Mouse (Mus musculus): ENCODE measurements around the gene Trim66. TPM values are rescaled to one million over a fixed set of nuclear protein-coding genes. Genes with fewer than 3 reads are reported as not detected.

Trim66 gene
- total and polyA plus RNA-seq, 3 experiments: 0.02 to 0.49 TPM; not detected in 1

DNA sequence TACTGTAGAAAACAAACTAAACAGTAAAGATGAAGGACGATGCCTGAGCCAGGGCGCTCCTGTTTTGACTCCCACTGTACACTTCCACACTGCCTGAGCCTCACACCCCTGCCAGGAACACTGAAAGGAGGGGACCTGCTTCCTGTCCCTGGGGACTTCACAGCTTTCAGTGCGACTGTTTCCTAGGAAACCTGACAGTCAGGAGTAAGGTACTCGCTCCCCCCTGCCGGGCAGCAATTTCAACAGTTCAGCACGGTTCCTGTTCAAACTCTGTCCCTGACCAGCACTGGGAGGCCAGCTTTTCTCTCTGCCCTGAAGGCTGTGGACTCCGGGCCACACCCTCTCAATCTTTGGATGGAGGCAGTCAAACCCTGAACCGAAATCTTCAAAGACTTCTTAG is 815 bp downstream of the Trim66 start:
- no peak for TF ChIP-seq GATA2 (IDR thresholded peaks at IDR 0.05; ENCODE audit: borderline replicate concordance, low read depth, low read length)
- TF ChIP-seq TAL1 (conservative IDR thresholded peaks at IDR 0.05; ENCODE audit: low read depth, low read length): no peak
- no peak for TF ChIP-seq GATA1 (IDR thresholded peaks at IDR 0.05; ENCODE audit: borderline replicate concordance, low read length)
- no peak for TF ChIP-seq POLR2AphosphoS5 (IDR thresholded peaks at IDR 0.05; ENCODE audit: insufficient replicate concordance, low read depth, low read length)
- no peak for TF ChIP-seq CTCF (IDR thresholded peaks at IDR 0.05; ENCODE audit: low read depth, low read length)
- ATAC-seq (ENCODE audit: extremely low read depth, insufficient number of reproducible peaks, low FRiP score, poor library complexity, severe bottlenecking): no peak
- H3K36me3 ChIP-seq (replicated peaks): no peaks in the 10 kb centered on the region

DNA sequence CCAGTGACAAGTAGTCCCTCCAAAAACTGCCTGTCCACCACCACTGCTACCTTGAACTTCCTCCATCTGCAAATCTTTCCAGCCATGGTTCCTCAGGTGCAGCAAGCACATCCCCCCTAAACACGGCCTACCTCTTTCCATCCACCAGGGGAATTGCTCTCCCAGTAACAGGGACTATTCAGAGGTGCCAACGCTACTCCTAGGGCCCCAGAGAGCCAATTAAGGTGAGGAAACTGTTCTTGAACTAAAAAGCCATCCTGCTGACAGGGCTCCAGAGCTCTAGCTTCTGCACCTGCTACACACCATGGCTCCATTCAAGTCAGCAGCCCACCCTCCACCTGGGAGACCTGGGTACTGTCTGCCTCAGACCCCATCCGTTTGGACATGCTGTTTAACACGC is 10.4 kb downstream of the Trim66 start:
- TF ChIP-seq GATA1 (IDR thresholded peaks at IDR 0.05; ENCODE audit: borderline replicate concordance, low read length) (no peak), TAL1 (conservative IDR thresholded peaks at IDR 0.05; ENCODE audit: low read depth, low read length) (no peak), POLR2AphosphoS5 (IDR thresholded peaks at IDR 0.05; ENCODE audit: insufficient replicate concordance, low read depth, low read length) (no peak), GATA2 (IDR thresholded peaks at IDR 0.05; ENCODE audit: borderline replicate concordance, low read depth, low read length) (no peak), CTCF (IDR thresholded peaks at IDR 0.05; ENCODE audit: low read depth, low read length) (no peak)
- H3K4me3 ChIP-seq (ENCODE audit: low read depth, low read length): no peak overlapping the region
- ATAC-seq (ENCODE audit: extremely low read depth, insufficient number of reproducible peaks, low FRiP score, poor library complexity, severe bottlenecking) (no peak), DNase-seq (ENCODE audit: low spot score) (no peak)
- H3K27me3 ChIP-seq (ENCODE audit: insufficient read depth, low read length): peaks cover 35% of the 10 kb centered on the region
- H3K9me3 ChIP-seq (replicated peaks): no peaks in the 10 kb centered on the region
- no peaks in the 10 kb centered on the region for H3K4me1 ChIP-seq (ENCODE audit: insufficient read depth, low read depth, low read length)
- H3K36me3 ChIP-seq (replicated peaks): no peaks in the 10 kb centered on the region

More for the DNA sequence above, 815 bp downstream of the Trim66 start:
- DNase-seq (ENCODE audit: low spot score): no peak
- no peaks in the 10 kb centered on the region; the same call in 1 of the 2 replicates for H3K27me3 ChIP-seq (ENCODE audit: insufficient read depth, low read length)
- H3K4me1 ChIP-seq (ENCODE audit: insufficient read depth, low read depth, low read length): peaks cover 41% of the 10 kb centered on the region
- no peaks in the 10 kb centered on the region for H3K9me3 ChIP-seq (replicated peaks)
- H3K4me3 ChIP-seq (ENCODE audit: low read depth, low read length): no peak overlapping the region

DNA sequence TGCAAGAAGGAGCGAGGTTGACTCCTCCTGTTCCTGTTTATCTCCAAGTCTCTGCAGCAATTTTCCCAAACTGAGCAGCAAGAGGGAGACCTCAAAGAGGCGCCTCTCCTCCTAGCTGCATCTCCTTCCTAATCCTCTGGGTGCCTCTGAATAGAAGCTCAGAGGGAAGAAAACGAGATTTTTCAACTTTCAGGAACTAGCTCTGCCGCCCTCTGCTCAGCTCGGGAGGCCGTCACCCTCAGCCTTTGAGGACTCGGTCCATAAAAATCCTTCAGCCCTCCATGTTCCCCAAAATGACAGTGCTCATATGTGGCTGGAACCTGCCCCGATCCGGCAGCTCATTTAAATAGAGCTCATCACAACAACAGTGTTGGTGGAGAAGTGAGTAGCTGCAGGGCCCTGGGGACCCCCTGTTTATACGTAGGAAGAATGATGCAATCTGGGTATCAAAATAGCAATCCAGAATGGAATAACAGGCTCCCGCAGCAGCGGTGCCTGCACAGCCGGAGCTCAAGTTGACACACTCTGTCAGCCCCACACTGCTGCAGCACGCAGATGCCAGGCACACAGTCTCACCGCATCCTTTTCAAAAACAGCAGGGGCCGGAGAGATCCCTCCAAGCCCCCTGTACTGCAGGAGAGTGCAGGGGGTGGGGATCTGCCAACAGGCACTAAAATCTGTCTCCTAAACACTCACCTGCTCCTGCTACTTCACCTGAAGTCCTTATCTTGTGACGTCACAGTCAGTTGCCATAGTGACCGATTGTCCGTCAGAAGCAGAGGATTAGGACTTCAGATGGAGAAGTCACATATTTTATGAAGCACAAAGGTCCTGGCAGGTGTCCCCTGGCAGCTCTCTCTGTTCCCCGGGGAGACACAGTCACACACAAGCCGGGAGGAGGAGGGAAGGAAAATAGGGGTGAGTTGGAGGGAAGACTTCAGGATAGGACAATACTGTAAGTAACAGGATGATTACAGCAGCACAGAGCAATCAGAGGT is 14.3 kb downstream of the Trim66 start:
- Histone ChIP-seq H3K9me3 (replicated peaks) (no peaks in the 10 kb centered on the region), H3K36me3 (replicated peaks) (no peaks in the 10 kb centered on the region), H3K4me3 (ENCODE audit: low read depth, low read length) (no peak overlapping the region), H3K4me1 (ENCODE audit: insufficient read depth, low read depth, low read length) (no peaks in the 10 kb centered on the region), H3K27me3 (ENCODE audit: insufficient read depth, low read length) (peaks cover 50% of the 10 kb centered on the region)
- ATAC-seq (ENCODE audit: extremely low read depth, insufficient number of reproducible peaks, low FRiP score, poor library complexity, severe bottlenecking): no peak
- no peak for DNase-seq (ENCODE audit: low spot score)
- TF ChIP-seq GATA1 (IDR thresholded peaks at IDR 0.05; ENCODE audit: borderline replicate concordance, low read length) (no peak), POLR2AphosphoS5 (IDR thresholded peaks at IDR 0.05; ENCODE audit: insufficient replicate concordance, low read depth, low read length) (no peak), TAL1 (conservative IDR thresholded peaks at IDR 0.05; ENCODE audit: low read depth, low read length) (no peak), GATA2 (IDR thresholded peaks at IDR 0.05; ENCODE audit: borderline replicate concordance, low read depth, low read length) (no peak), CTCF (IDR thresholded peaks at IDR 0.05; ENCODE audit: low read depth, low read length) (no peak)

- TF ChIP-seq GATA2 (IDR thresholded peaks at IDR 0.05; ENCODE audit: borderline replicate concordance, low read depth, low read length) (no peak), TAL1 (conservative IDR thresholded peaks at IDR 0.05; ENCODE audit: low read depth, low read length) (no peak), POLR2AphosphoS5 (IDR thresholded peaks at IDR 0.05; ENCODE audit: insufficient replicate concordance, low read depth, low read length) (no peak), CTCF (IDR thresholded peaks at IDR 0.05; ENCODE audit: low read depth, low read length) (no peak), GATA1 (IDR thresholded peaks at IDR 0.05; ENCODE audit: borderline replicate concordance, low read length) (no peak)
- ATAC-seq (ENCODE audit: extremely low read depth, insufficient number of reproducible peaks, low FRiP score, poor library complexity, severe bottlenecking): no peak
Measured at GRCm38 (mm10) chr7:109492616-109493318, 15.2 kb downstream of the Trim66 start.

GRCm38 (mm10) chr7:109484221-109484620 is 23.7 kb downstream of the Trim66 start:
- H3K4me1 ChIP-seq (ENCODE audit: insufficient read depth, low read depth, low read length): no peaks in the 10 kb centered on the region
- H3K27me3 ChIP-seq (ENCODE audit: insufficient read depth, low read length): peaks cover 24% of the 10 kb centered on the region
- no peak for DNase-seq (ENCODE audit: low spot score)
- H3K4me3 ChIP-seq (ENCODE audit: low read depth, low read length): no peak overlapping the region
- no peak for TF ChIP-seq CTCF (IDR thresholded peaks at IDR 0.05; ENCODE audit: low read depth, low read length)
- H3K36me3 ChIP-seq (replicated peaks): no peaks in the 10 kb centered on the region
- no peak for ATAC-seq (ENCODE audit: extremely low read depth, insufficient number of reproducible peaks, low FRiP score, poor library complexity, severe bottlenecking)
- no peaks in the 10 kb centered on the region for H3K9me3 ChIP-seq (replicated peaks)

More at GRCm38 (mm10) chr7:109492616-109493318, 15.2 kb downstream of the Trim66 start:
- no peak for DNase-seq (ENCODE audit: low spot score)
- Histone ChIP-seq H3K4me1 (ENCODE audit: insufficient read depth, low read depth, low read length) (no peaks in the 10 kb centered on the region), H3K27me3 (ENCODE audit: insufficient read depth, low read length) (peaks cover 48% of the 10 kb centered on the region), H3K36me3 (replicated peaks) (no peaks in the 10 kb centered on the region), H3K9me3 (replicated peaks) (no peaks in the 10 kb centered on the region), H3K4me3 (ENCODE audit: low read depth, low read length) (no peak overlapping the region)

- TF ChIP-seq TAL1 (conservative IDR thresholded peaks at IDR 0.05; ENCODE audit: low read depth, low read length): no peak
- no peak for TF ChIP-seq POLR2AphosphoS5 (IDR thresholded peaks at IDR 0.05; ENCODE audit: insufficient replicate concordance, low read depth, low read length)
- H3K36me3 ChIP-seq (replicated peaks): no peaks in the 10 kb centered on the region
- no peaks in the 10 kb centered on the region for H3K9me3 ChIP-seq (replicated peaks)
- ATAC-seq (ENCODE audit: extremely low read depth, insufficient number of reproducible peaks, low FRiP score, poor library complexity, severe bottlenecking) (no peak), DNase-seq (ENCODE audit: low spot score) (no peak)
- peaks cover 22% of the 10 kb centered on the region for H3K27me3 ChIP-seq (ENCODE audit: insufficient read depth, low read length)
- H3K4me1 ChIP-seq (ENCODE audit: insufficient read depth, low read depth, low read length): no peaks in the 10 kb centered on the region
- H3K4me3 ChIP-seq (ENCODE audit: low read depth, low read length): no peak overlapping the region
Measured at GRCm38 (mm10) chr7:109480765-109481197, 27.2 kb downstream of the Trim66 start.
